Mouse (Mus musculus) liver, embryonic 15.5 days (tissue): Measurements from ENCODE around the gene Cxcr3. TPM values are rescaled to one million over a fixed set of nuclear protein-coding genes. Genes with fewer than 3 reads are reported as not detected.

Experiments
- polyA plus RNA-seq: library from polyadenylated mRNA; unstranded; fragments of >200 nt; fragmentation: Nextera tagmentation; extraction: Ambion mirVana; gene quantifications from 2 replicates; pipeline ENCODE4 v1.2.1, GENCODE M21; 2015

Gene Cxcr3
- polyA plus RNA-seq, 1 experiment from 2014 or later: 0.33 TPM

Other genes starting within 250 kb of the Cxcr3 start
- 5.3 and 5.6 TPM in 2 replicates for gene Taf1, start 201.5 kb downstream of the Cxcr3 start, polyA plus RNA-seq
- gene Ogt, start 94.2 kb downstream of the Cxcr3 start, polyA plus RNA-seq: 48.3 and 49.4 TPM in 2 replicates
- gene Gm4779, start 60.2 kb upstream of the Cxcr3 start, polyA plus RNA-seq: 0.06 and 0.08 TPM in 2 replicates
- gene 8030474K03Rik, start 60.4 kb upstream of the Cxcr3 start, polyA plus RNA-seq: 0.07 and 0.10 TPM in 2 replicates
- 1.6 and 2.5 TPM in 2 replicates for gene Nhsl2, start 115.1 kb upstream of the Cxcr3 start, polyA plus RNA-seq